Mouse (Mus musculus) embryonic fibroblast, embryonic 13.5 days (primary cell): ENCODE measurements around the gene Vdr.

Experiments
- CTCF ChIP-seq: IDR thresholded peaks from 2 replicates; pipeline ENCODE4 v1.5.1; 2011; ENCODE audit warnings: mild to moderate bottlenecking, control low read depth, low read length, moderate library complexity, borderline replicate concordance; ENCODE audit not compliant: insufficient read depth
- POLR2A ChIP-seq: IDR thresholded peaks from 2 replicates; pipeline ENCODE4 v1.6.1; 2011; ENCODE audit warnings: low read depth, mild to moderate bottlenecking, control low read depth, low read length, moderate library complexity

- TF ChIP-seq CTCF (no peak), POLR2A (no peak)
Measured at GRCm38 (mm10) chr15:97829432-97829831, 81.0 kb downstream of the Vdr start.
